Mouse (Mus musculus): Measurements from ENCODE around the gene Psd4. TPM values are rescaled to one million over a fixed set of nuclear protein-coding genes. Genes with fewer than 3 reads are reported as not detected.

Psd4 gene
- total RNA-seq (2021): 1 to 10 TPM; 2.3 to 2.6 TPM
- polyA plus RNA-seq (2012; rRNA removed): 0.67 and 0.84 TPM in 2 replicates
- long read RNA-seq, full-length matches to known transcripts: 1 of 2 reads
- long read RNA-seq, partial matches to known transcripts: 0 of 2 reads
- long read RNA-seq, other reads (novel, unspliced or antisense): 1 of 2 reads

GRCm38 (mm10) chr2:24367030-24367894 lies at the start of gene Psd4:
Gene Psd4, plus strand, starts transcription at chr2:24367580.
- DNase-seq: peak; percentile 79

- DNase-seq: peak; percentile 20
These were observed 49.3 kb upstream of the Psd4 start for GRCm38 (mm10) chr2:24317919-24318598.

- peak; percentile 67 for DNase-seq
These were observed 32.0 kb upstream of the Psd4 start for GRCm38 (mm10) chr2:24335333-24335732.

- no peak for DNase-seq
These were observed 30.8 kb upstream of the Psd4 start, which contains the start of gene Il1rn for GRCm38 (mm10) chr2:24336545-24336944. Gene Il1rn, plus strand, starts transcription at chr2:24336853.

- DNase-seq: no peak
These were observed 25.9 kb upstream of the Psd4 start for GRCm38 (mm10) chr2:24341395-24341885.

- no peak for DNase-seq
These were observed 22.8 kb upstream of the Psd4 start for GRCm38 (mm10) chr2:24344619-24345018.

GRCm38 (mm10) chr2:24345056-24345455 lies 22.3 kb upstream of the Psd4 start:
- DNase-seq: peak; percentile 7

- no peak for DNase-seq
These were observed 19.5 kb upstream of the Psd4 start for GRCm38 (mm10) chr2:24347926-24348325.

- no peak for DNase-seq
These were observed 16.2 kb upstream of the Psd4 start for GRCm38 (mm10) chr2:24351159-24351558.

GRCm38 (mm10) chr2:24353042-24353441 lies 14.3 kb upstream of the Psd4 start:
- no peak for DNase-seq

- DNase-seq: no peak
These were observed 9.7 kb upstream of the Psd4 start for GRCm38 (mm10) chr2:24357642-24358041.

GRCm38 (mm10) chr2:24359347-24359746 lies 8.0 kb upstream of the Psd4 start:
- no peak for DNase-seq

GRCm38 (mm10) chr2:24363818-24364217 lies 3.6 kb upstream of the Psd4 start:
- no peak for DNase-seq

- no peak for DNase-seq
These were observed 985 bp upstream of the Psd4 start for GRCm38 (mm10) chr2:24366214-24366975.

- DNase-seq: no peak
These were observed 498 bp downstream of the Psd4 start for GRCm38 (mm10) chr2:24367895-24368261.

GRCm38 (mm10) chr2:24378747-24379450 lies 11.5 kb downstream of the Psd4 start:
- no peak for DNase-seq

- no peak for DNase-seq
These were observed 15.3 kb downstream of the Psd4 start for GRCm38 (mm10) chr2:24382456-24383230.

GRCm38 (mm10) chr2:24383636-24384035 lies 16.3 kb downstream of the Psd4 start:
- no peak for DNase-seq

- DNase-seq: no peak
These were observed 17.0 kb downstream of the Psd4 start for GRCm38 (mm10) chr2:24384393-24384792.
